Mouse (Mus musculus) small intestine, adult 2 months (tissue): ENCODE results near the gene F13a1.

ENCODE experiments used
- CTCF ChIP-seq: fragments of 200-500 bp; IDR thresholded peaks from 2 replicates; pipeline ENCODE4 v1.5.1; 2012; ENCODE audit warnings: low read depth, mild to moderate bottlenecking, control low read depth, inconsistent platforms, low read length, moderate library complexity, mixed read lengths; ENCODE audit not compliant: insufficient replicate concordance, insufficient read length; ENCODE audit errors: extremely low read depth
- POLR2A ChIP-seq: fragments of 200-500 bp; IDR thresholded peaks from 2 replicates; pipeline ENCODE4 v1.6.1; 2012; ENCODE audit warnings: low read depth, mild to moderate bottlenecking, control low read depth, inconsistent platforms, low read length, moderate library complexity

DNA sequence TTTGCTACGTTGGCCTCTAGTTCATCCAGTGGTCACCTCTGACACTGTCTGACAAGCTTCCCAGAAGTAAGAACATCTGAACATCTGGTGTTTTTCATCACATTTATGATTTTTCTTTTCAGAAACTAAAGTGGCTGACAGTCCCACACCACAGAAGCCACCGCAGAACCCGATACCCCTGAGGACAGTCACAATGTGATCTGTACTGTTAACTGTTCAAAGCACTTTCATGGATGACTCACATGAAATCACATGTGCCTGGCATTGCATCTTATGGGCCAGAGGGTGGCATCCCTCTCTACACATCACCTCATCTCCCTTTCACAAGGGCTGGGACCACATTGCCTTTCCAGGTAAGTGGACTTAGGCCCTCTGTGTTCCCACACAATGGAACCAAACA, 21.3 kb upstream of the F13a1 start:
- no peak for TF ChIP-seq CTCF
- no peak for TF ChIP-seq POLR2A
